Mouse (Mus musculus) kidney, embryonic 16.5 days (tissue): Measurements from ENCODE around the gene H2-Q7. TPM values are rescaled to one million over a fixed set of nuclear protein-coding genes. Genes with fewer than 3 reads are reported as not detected.
"Not testable (repeated sequence)": the region's sequence is repeated elsewhere in the genome, so short reads cannot be mapped to it uniquely, and the experiment has no call there.

Experiments used
- ATAC-seq: fragments of 200-750 bp; cut with Nextera tagmentation; 2 replicates; pipeline ENCODE4 v1.8.0; 2017; ENCODE audit warnings: moderate TSS enrichment; ENCODE audit not compliant: low FRiP score, low TSS enrichment
- H3K27ac ChIP-seq: fragments of 300-500 bp; sonication (generic); 2 replicates; pipeline ENCODE4 v1.5.1; 2014; ENCODE audit warnings: low read length
- H3K27me3 ChIP-seq: fragments of 300-500 bp; sonication (generic); 2 replicates; pipeline ENCODE4 v1.6.1; 2014; ENCODE audit warnings: low read length, control low read depth, mixed read lengths; ENCODE audit not compliant: insufficient read depth
- H3K36me3 ChIP-seq: fragments of 300-500 bp; sonication (generic); 2 replicates; pipeline ENCODE4 v1.6.1; 2014; ENCODE audit warnings: low read length, control low read depth, mixed read lengths; ENCODE audit not compliant: insufficient read depth
- H3K4me1 ChIP-seq: fragments of 300-500 bp; sonication (generic); 2 replicates; pipeline ENCODE4 v1.6.1; 2014; ENCODE audit warnings: low read length, control low read depth, mixed read lengths; ENCODE audit not compliant: insufficient read depth
- H3K4me2 ChIP-seq: fragments of 300-500 bp; sonication (generic); replicated peaks from 2 replicates; pipeline ENCODE4 v1.6.1; 2014; ENCODE audit warnings: low read depth, low read length
- H3K4me3 ChIP-seq: fragments of 300-500 bp; sonication (generic); 2 replicates; pipeline ENCODE4 v1.5.1; 2014; ENCODE audit warnings: mild to moderate bottlenecking, low read length
- H3K9ac ChIP-seq: fragments of 300-500 bp; sonication (generic); replicated peaks from 2 replicates; pipeline ENCODE4 v1.6.1; 2014; ENCODE audit warnings: low read length
- H3K9me3 ChIP-seq: fragments of 300-500 bp; sonication (generic); 2 replicates; pipeline ENCODE4 v1.6.1; 2016; ENCODE audit warnings: low read length, control low read depth
- WGBS: fragments of 180-500 bp; shearing (Covaris S2); extraction: QIAGEN DNeasy Blood & Tissue Kit; methylation state at CpG from one replicate; pipeline ENCODE4 v1.1.7; 2014; 5-methylcytosine and 5-hydroxymethylcytosine counted together
- polyA plus RNA-seq: library from polyadenylated mRNA; unstranded; fragments of >200 nt; fragmentation: Nextera tagmentation; extraction: Ambion mirVana; gene quantifications from 2 replicates; pipeline ENCODE4 v1.2.1, GENCODE M21; 2015

The H2-Q7 gene
- polyA plus RNA-seq, 1 experiment from 2014 or later, result 15.2 TPM

- 9% methylated on average over 8 of the region's 8 CpGs for WGBS
- peaks cover 20% of the 10 kb centered on the region for H3K27me3 ChIP-seq
- H3K4me3 ChIP-seq, H3K36me3 ChIP-seq, H3K4me2 ChIP-seq, H3K9ac ChIP-seq, H3K27ac ChIP-seq, ATAC-seq, H3K4me1 ChIP-seq, H3K9me3 ChIP-seq: not testable (repeated sequence)
These were observed 26.7 kb downstream of the H2-Q7 start for GRCm38 (mm10) chr17:35465651-35466050.

GRCm38 (mm10) chr17:35468936-35469335 lies 30.0 kb downstream of the H2-Q7 start:
- H3K27me3 ChIP-seq, result peaks cover 23% of the 10 kb centered on the region
- WGBS, result 57% methylated on average over 3 of the region's 3 CpGs
- H3K9me3 ChIP-seq, H3K27ac ChIP-seq, H3K4me1 ChIP-seq, ATAC-seq, H3K9ac ChIP-seq, H3K4me2 ChIP-seq, H3K4me3 ChIP-seq, H3K36me3 ChIP-seq: not testable (repeated sequence)

GRCm38 (mm10) chr17:35469842-35470751 lies 31.1 kb downstream of the H2-Q7 start, which contains the start of gene H2-Q10:
TSS of gene H2-Q10 (plus strand) at chr17:35470089.
- Histone ChIP-seq H3K4me1 (peaks cover 4% of the 10 kb centered on the region; the same call in 1 of the 2 replicates), H3K27me3 (peaks cover 23% of the 10 kb centered on the region), H3K36me3 (no peaks in the 10 kb centered on the region), H3K4me2 (peak within 1 kb of the TSS; percentile 95), H3K4me3 (peak within 1 kb of the TSS; percentile 53), H3K27ac (no peak within 1 kb of the TSS), H3K9me3 (no peaks in the 10 kb centered on the region), H3K9ac (peak within 1 kb of the TSS; percentile 32; the same call in 1 of the 2 replicates)
- under 1% methylated on average over 80 of the region's 80 CpGs for WGBS
- ATAC-seq, result peak; percentile 67

GRCm38 (mm10) chr17:35484066-35484465 lies 45.1 kb downstream of the H2-Q7 start:
- H3K27ac ChIP-seq, result no peak overlapping the region
- ATAC-seq, result no peak
- H3K36me3 ChIP-seq, result no peaks in the 10 kb centered on the region
- WGBS, result 1% methylated on average over 9 of the region's 9 CpGs
- no peaks in the 10 kb centered on the region for H3K27me3 ChIP-seq
- H3K9ac ChIP-seq, result no peak overlapping the region
- H3K4me1 ChIP-seq, result no peaks in the 10 kb centered on the region
- no peak overlapping the region for H3K4me2 ChIP-seq
- H3K9me3 ChIP-seq, result no peaks in the 10 kb centered on the region
- H3K4me3 ChIP-seq, result no peak overlapping the region

- no peak overlapping the region for H3K27ac ChIP-seq
- 28% methylated on average over 4 of the region's 4 CpGs for WGBS
- ATAC-seq, result no peak
- no peaks in the 10 kb centered on the region for H3K36me3 ChIP-seq
- no peaks in the 10 kb centered on the region for H3K4me1 ChIP-seq
- H3K27me3 ChIP-seq, result no peaks in the 10 kb centered on the region
- no peak overlapping the region for H3K4me2 ChIP-seq
- H3K4me3 ChIP-seq, result no peak overlapping the region
- no peaks in the 10 kb centered on the region for H3K9me3 ChIP-seq
- H3K9ac ChIP-seq, result no peak overlapping the region
These were observed 46.7 kb downstream of the H2-Q7 start for GRCm38 (mm10) chr17:35485702-35486101.

GRCm38 (mm10) chr17:35486726-35487125 lies 47.8 kb downstream of the H2-Q7 start:
- Histone ChIP-seq H3K36me3 (no peaks in the 10 kb centered on the region), H3K4me2 (no peak overlapping the region), H3K4me1 (no peaks in the 10 kb centered on the region), H3K27ac (no peak overlapping the region), H3K4me3 (no peak overlapping the region), H3K27me3 (no peaks in the 10 kb centered on the region), H3K9me3 (no peaks in the 10 kb centered on the region), H3K9ac (no peak overlapping the region)
- WGBS, result 60% methylated on average over 10 of the region's 10 CpGs
- ATAC-seq, result no peak

GRCm38 (mm10) chr17:35488041-35488440 lies 49.1 kb downstream of the H2-Q7 start:
- H3K36me3 ChIP-seq, result no peaks in the 10 kb centered on the region
- 94% methylated on average over 2 of the region's 2 CpGs for WGBS
- no peak overlapping the region for H3K4me3 ChIP-seq
- no peaks in the 10 kb centered on the region for H3K27me3 ChIP-seq
- H3K4me2 ChIP-seq, result no peak overlapping the region
- no peak overlapping the region for H3K27ac ChIP-seq
- no peaks in the 10 kb centered on the region for H3K9me3 ChIP-seq
- no peaks in the 10 kb centered on the region for H3K4me1 ChIP-seq
- ATAC-seq, result no peak
- no peak overlapping the region for H3K9ac ChIP-seq

- H3K27ac ChIP-seq, result no peak overlapping the region
- no peaks in the 10 kb centered on the region for H3K36me3 ChIP-seq
- WGBS, result 59% methylated on average over 5 of the region's 5 CpGs
- no peaks in the 10 kb centered on the region for H3K4me1 ChIP-seq
- no peaks in the 10 kb centered on the region for H3K9me3 ChIP-seq
- H3K4me2 ChIP-seq, result no peak overlapping the region
- H3K27me3 ChIP-seq, result no peaks in the 10 kb centered on the region
- H3K4me3 ChIP-seq, result no peak overlapping the region
- ATAC-seq, result no peak
- H3K9ac ChIP-seq, result no peak overlapping the region
These were observed 51.4 kb downstream of the H2-Q7 start for GRCm38 (mm10) chr17:35490320-35490719.
